Mouse (Mus musculus) heart, embryonic 11.5 days (tissue): ENCODE data around the gene Kmt5a. TPM values are rescaled to one million over a fixed set of nuclear protein-coding genes. Genes with fewer than 3 reads are reported as not detected.

Experiments used
- ATAC-seq: fragments of 200-750 bp; cut with Nextera tagmentation; replicated peaks from 2 replicates; pipeline ENCODE4 v1.8.0; 2017; ENCODE audit warnings: moderate library complexity; ENCODE audit not compliant: insufficient number of reproducible peaks, low FRiP score, low TSS enrichment
- H3K27ac ChIP-seq: fragments of 300-500 bp; sonication (generic); 2 replicates; pipeline ENCODE4 v1.5.1; 2014; ENCODE audit warnings: mild to moderate bottlenecking, low read depth, low read length
- H3K27me3 ChIP-seq: fragments of 300-500 bp; sonication (generic); 2 replicates; pipeline ENCODE4 v1.6.1; 2014; ENCODE audit warnings: mild to moderate bottlenecking, low read length, mixed read lengths; ENCODE audit not compliant: control insufficient read depth, insufficient read depth
- H3K36me3 ChIP-seq: fragments of 300-500 bp; sonication (generic); 2 replicates; pipeline ENCODE4 v1.6.1; 2014; ENCODE audit warnings: mild to moderate bottlenecking, low read length, moderate library complexity, mixed read lengths; ENCODE audit not compliant: control insufficient read depth, insufficient read depth
- H3K4me1 ChIP-seq: fragments of 300-500 bp; sonication (generic); 2 replicates; pipeline ENCODE4 v1.6.1; 2014; ENCODE audit warnings: low read length; ENCODE audit not compliant: control insufficient read depth, insufficient read depth
- H3K4me2 ChIP-seq: fragments of 300-500 bp; sonication (generic); 2 replicates; pipeline ENCODE4 v1.6.1; 2014; ENCODE audit warnings: mild to moderate bottlenecking, moderate library complexity
- H3K4me3 ChIP-seq: fragments of 300-500 bp; sonication (generic); 2 replicates; pipeline ENCODE4 v1.5.1; 2014; ENCODE audit warnings: low read depth, low read length
- H3K9ac ChIP-seq: fragments of 300-500 bp; sonication (generic); 2 replicates; pipeline ENCODE4 v1.6.1; 2014; ENCODE audit warnings: mild to moderate bottlenecking, low read depth, low read length, moderate library complexity
- H3K9me3 ChIP-seq: fragments of 300-500 bp; sonication (generic); replicated peaks from 2 replicates; pipeline ENCODE4 v1.6.1; 2016; ENCODE audit warnings: low read length; ENCODE audit not compliant: control insufficient read depth
- WGBS: fragments of 180-500 bp; shearing (Covaris S2); extraction: QIAGEN DNeasy Blood & Tissue Kit; methylation state at CpG from one replicate; pipeline ENCODE4 v1.1.7; 2014; ENCODE audit not compliant: insufficient replicate concordance; 5-methylcytosine and 5-hydroxymethylcytosine counted together
- polyA plus RNA-seq: library from polyadenylated mRNA; unstranded; fragments of >200 nt; fragmentation: Nextera tagmentation; extraction: Ambion mirVana; gene quantifications from 2 replicates; pipeline ENCODE4 v1.2.1, GENCODE M21; 2014

Kmt5a gene
- polyA plus RNA-seq, 1 experiment from 2014 or later = 93.9 TPM

DNA sequence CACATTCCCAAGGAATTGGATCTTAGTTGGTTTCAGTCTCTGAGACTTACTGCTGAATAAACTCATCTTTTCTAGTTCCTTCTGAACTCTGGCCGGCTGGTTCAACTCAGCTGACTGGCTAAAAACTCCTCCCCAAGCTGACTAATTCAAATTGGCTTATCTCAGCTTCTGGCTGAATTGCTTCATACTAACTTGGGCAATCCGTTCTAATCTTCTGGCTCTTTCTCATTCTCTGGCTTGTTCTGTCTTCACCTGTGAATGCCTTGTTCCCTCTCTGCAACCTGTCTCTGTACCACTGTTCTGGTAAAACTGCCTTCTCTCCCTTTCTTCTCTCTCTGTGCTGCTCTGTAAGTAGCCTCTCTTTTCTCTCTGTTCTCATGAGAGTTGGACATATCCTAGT is 2.9 kb downstream of the Kmt5a start:
- H3K36me3 ChIP-seq = peaks cover 5% of the 10 kb centered on the region

DNA sequence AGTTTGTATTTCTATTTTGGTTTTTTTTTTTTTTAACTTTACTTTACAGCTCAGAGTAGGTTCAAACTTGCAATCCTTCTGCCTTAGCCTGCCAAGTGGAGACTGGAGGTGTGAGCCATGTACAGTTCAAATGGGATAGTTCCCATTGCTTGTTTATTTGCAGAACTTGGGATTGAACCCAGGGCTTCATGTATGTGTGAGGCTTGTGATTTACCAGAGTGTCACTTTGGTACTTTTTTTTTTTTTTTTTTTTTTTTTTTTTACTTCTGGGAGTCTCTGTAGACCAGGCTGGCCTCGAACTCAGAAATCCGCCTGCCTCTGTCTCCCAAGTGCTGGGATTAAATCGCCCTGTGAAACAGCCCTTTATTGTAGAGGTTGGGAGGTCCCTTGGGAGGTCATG is 4.5 kb downstream of the Kmt5a start:
- H3K9ac ChIP-seq = no peak overlapping the region
- WGBS = 70% methylated on average over 3 of the region's 3 CpGs

More for the DNA sequence above, 2.9 kb downstream of the Kmt5a start:
- Histone ChIP-seq H3K9me3 (no peaks in the 10 kb centered on the region), H3K4me2 (no peak overlapping the region), H3K27ac (no peak overlapping the region), H3K4me3 (no peak overlapping the region), H3K27me3 (no peaks in the 10 kb centered on the region), H3K4me1 (peaks cover 11% of the 10 kb centered on the region; the same call in 1 of the 2 replicates), H3K9ac (no peak overlapping the region)
- 70% methylated on average over 2 of the region's 2 CpGs for WGBS
- ATAC-seq = no peak

DNA sequence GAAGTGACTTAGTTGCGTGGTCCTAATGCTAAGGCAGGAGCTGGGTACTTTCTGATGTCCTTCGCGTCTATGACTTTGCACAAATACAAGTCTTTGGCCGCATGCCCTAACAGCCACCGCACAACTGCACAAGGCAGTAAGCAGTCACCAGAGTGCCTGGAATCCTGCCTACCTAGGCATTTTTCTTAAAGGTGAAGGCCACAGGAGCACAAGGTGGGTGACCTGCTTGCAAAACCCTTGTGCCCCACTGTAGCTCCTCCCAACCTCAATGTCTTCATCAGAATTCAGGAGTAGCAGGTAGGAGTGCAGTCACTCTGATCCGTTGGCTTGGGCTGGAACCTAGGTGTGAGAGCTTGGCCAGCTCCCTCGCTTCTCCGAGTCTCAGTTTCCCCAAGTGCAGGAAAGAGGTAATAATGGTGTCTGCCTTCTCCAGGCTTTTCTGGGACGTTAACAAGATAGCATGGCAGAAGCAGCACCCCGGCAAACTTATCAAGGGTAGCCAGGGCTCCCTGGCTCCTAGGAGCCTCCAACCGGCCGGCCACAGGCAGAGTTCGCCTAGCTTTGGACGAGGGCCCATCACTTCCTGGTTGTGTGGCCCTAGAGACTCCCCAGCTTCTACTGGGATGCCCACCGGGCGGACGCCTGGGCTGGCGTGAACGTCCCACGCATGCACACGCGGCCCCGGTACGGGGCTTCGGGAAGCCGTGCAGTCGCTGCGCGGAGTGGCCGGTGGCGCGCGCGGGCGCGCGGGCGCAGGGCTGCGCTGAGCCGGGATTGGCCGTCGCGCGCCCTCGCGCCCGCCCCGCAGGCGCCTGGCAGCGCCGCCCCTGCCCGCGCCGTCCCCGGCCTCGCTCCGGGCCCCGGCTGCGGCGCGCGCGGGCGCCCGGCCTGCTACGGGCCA is 5.2 kb downstream of the Kmt5a start:
- Histone ChIP-seq H3K4me2 (peak overlapping the region; percentile 83), H3K36me3 (peaks cover 20% of the 10 kb centered on the region), H3K27me3 (no peaks in the 10 kb centered on the region), H3K27ac (peak overlapping the region; percentile 93), H3K4me3 (peak overlapping the region; percentile 98), H3K9me3 (no peaks in the 10 kb centered on the region), H3K4me1 (peaks cover 14% of the 10 kb centered on the region), H3K9ac (peak overlapping the region; percentile 95)
- peak; percentile 83 for ATAC-seq
- 6% methylated on average over 59 of the region's 66 CpGs for WGBS

More for the DNA sequence above, 4.5 kb downstream of the Kmt5a start:
- ATAC-seq = no peak
- H3K27ac ChIP-seq = no peak overlapping the region
- peaks cover 16% of the 10 kb centered on the region for H3K36me3 ChIP-seq
- H3K4me1 ChIP-seq = peaks cover 14% of the 10 kb centered on the region
- H3K9me3 ChIP-seq = no peaks in the 10 kb centered on the region
- no peaks in the 10 kb centered on the region for H3K27me3 ChIP-seq
- H3K4me3 ChIP-seq = peak overlapping the region; percentile 98; the same call in 1 of the 2 replicates
- H3K4me2 ChIP-seq = peak overlapping the region; percentile 83

GRCm38 (mm10) chr5:124445621-124446293 is 6.0 kb downstream of the Kmt5a start:
- H3K9ac ChIP-seq = peak overlapping the region; percentile 95
- no peaks in the 10 kb centered on the region for H3K9me3 ChIP-seq
- H3K27ac ChIP-seq = peak overlapping the region; percentile 93
- peaks cover 14% of the 10 kb centered on the region for H3K4me1 ChIP-seq
- under 1% methylated on average over 41 of the region's 77 CpGs for WGBS
- H3K4me3 ChIP-seq = peak overlapping the region; percentile 98
- peaks cover 26% of the 10 kb centered on the region for H3K36me3 ChIP-seq
- no peaks in the 10 kb centered on the region for H3K27me3 ChIP-seq
- H3K4me2 ChIP-seq = peak overlapping the region; percentile 83
- peak; percentile 50 for ATAC-seq

DNA sequence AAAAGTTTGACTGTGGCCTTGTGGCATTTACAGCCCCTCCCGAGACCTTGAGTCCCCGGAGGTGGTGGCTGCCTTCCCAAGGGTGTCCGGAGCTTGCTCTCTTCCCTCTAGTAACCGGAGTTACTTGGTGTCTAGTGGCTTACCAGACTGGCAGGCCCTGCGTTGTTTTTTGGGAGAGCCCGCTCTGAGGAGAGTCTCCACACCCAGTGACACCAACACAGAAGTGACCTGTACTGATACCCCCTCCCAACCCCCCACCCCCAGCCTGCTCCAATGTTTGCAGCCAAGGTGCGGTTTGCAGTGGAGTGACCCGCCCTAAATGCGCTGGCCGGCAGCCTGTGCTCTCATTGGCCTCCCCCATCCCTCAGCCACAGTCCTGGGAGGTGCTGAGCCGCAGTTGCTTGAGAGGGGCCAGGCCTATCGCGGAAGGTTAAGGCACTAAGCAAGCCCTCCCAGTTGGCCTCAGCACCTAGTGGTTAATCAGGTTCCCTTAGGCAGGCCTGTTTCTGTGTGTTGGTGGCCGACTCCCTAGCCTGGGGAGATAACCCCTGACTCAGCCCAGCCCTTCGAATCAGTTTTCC is 6.7 kb downstream of the Kmt5a start:
- Histone ChIP-seq H3K27ac (peak overlapping the region; percentile 93), H3K4me1 (peaks cover 14% of the 10 kb centered on the region), H3K9ac (peak overlapping the region; percentile 95), H3K4me2 (peak overlapping the region; percentile 83), H3K27me3 (no peaks in the 10 kb centered on the region), H3K36me3 (peaks cover 30% of the 10 kb centered on the region), H3K4me3 (peak overlapping the region; percentile 98), H3K9me3 (no peaks in the 10 kb centered on the region)
- ATAC-seq = peak; percentile 77
- under 1% methylated on average over 15 of the region's 15 CpGs for WGBS

DNA sequence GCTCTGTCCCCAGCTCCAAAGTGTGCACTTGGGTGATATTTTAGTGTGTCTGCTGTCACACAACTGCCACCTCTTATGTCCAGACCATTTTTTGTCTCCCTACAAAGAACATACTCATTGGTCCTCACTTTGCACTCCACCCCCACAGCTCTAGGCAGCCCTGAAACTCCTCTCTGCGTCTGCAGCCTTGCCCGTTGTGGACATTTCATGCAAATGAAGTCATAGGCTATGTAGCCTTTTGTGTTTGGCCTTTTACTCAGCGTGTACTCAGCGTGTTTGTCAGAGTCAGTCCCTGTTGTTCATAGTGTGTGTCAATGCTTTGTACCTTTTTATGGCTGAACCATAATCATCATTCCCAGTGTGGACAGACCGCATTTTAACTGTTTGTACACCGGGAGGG is 9.8 kb downstream of the Kmt5a start:
- Histone ChIP-seq H3K27me3 (no peaks in the 10 kb centered on the region), H3K36me3 (peaks cover 51% of the 10 kb centered on the region), H3K4me3 (no peak overlapping the region), H3K9me3 (no peaks in the 10 kb centered on the region), H3K4me1 (peaks cover 20% of the 10 kb centered on the region), H3K9ac (no peak overlapping the region), H3K27ac (no peak overlapping the region), H3K4me2 (no peak overlapping the region)
- no peak for ATAC-seq
- 81% methylated on average over 6 of the region's 6 CpGs for WGBS

GRCm38 (mm10) chr5:124450051-124450450 is 10.3 kb downstream of the Kmt5a start:
- Histone ChIP-seq H3K9me3 (no peaks in the 10 kb centered on the region), H3K27ac (no peak overlapping the region), H3K4me2 (no peak overlapping the region), H3K4me1 (peaks cover 20% of the 10 kb centered on the region), H3K36me3 (peaks cover 56% of the 10 kb centered on the region), H3K9ac (no peak overlapping the region), H3K27me3 (no peaks in the 10 kb centered on the region), H3K4me3 (no peak overlapping the region)
- ATAC-seq = no peak
- WGBS = 78% methylated on average over 7 of the region's 7 CpGs

GRCm38 (mm10) chr5:124450641-124451340 is 11.1 kb downstream of the Kmt5a start:
- no peak overlapping the region for H3K27ac ChIP-seq
- peaks cover 20% of the 10 kb centered on the region for H3K4me1 ChIP-seq
- H3K9ac ChIP-seq = no peak overlapping the region
- H3K9me3 ChIP-seq = no peaks in the 10 kb centered on the region
- no peaks in the 10 kb centered on the region for H3K27me3 ChIP-seq
- H3K4me3 ChIP-seq = no peak overlapping the region
- ATAC-seq = no peak
- H3K36me3 ChIP-seq = peaks cover 56% of the 10 kb centered on the region
- 81% methylated on average over 16 of the region's 16 CpGs for WGBS
- H3K4me2 ChIP-seq = no peak overlapping the region
